Mouse (Mus musculus): Measurements from ENCODE around the gene Gm20390.

Gm20390 gene

GRCm38 (mm10) chr11:93968005-93968847 lies at the start of gene Gm20390, which contains the start of gene Nme1:
Gm20390 (minus strand) TSS chr11:93968293.
Nme1 (minus strand) TSS chr11:93968521.
- DNase-seq, result peak; percentile 97

DNA sequence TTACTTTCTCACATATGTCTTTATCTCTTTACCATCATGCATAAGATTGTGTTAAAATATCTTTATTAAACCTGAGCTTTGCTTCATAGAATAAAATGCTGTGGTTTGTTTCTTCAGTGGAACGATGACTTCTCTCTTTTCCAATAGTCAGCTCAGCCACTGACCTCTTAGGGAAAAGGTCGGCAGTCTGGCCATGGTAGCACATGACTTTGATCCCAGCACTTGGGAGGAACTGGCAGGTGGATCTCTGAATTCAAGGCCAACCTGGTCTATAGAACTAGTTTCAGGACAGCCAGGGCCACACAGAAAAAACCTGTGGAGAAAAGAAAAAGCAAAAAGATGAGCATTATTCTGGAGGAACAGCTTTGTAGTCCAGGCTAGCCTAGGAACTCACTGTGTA lies 35.3 kb upstream of the Gm20390 start:
- no peak for DNase-seq

- no peak for DNase-seq
Observed at GRCm38 (mm10) chr11:93999276-93999675, 31.2 kb upstream of the Gm20390 start.

DNA sequence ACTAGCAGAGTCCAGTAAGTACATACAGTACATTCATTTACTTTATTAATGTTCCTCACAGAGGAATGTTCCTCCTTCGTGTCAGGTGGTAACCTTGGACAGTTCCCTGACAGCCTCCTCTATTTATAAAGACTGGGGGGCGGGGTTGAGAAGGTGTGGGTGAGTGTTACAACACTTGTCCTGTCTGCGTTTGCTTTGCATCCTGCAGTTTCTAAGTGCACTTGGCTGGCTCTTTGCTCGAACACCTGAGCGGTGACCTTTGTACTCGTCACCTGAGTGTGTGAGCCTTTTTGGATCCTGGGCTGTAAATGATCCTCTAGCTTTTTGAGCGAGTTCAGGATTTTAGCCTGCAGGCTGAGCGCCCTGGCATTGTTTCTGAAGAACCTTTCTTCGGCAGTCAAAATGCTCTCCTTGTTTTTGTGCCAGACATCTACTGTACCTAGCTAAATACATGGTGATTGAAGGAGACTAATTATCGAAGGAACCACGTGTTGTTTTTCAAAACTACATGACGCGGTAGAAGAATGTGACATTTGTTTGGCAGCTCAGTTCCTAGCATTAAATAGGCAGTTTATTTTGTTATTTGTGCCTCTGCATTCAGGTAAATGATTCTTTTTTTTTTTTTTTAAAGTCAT lies 29.2 kb upstream of the Gm20390 start:
- no peak for DNase-seq

DNA sequence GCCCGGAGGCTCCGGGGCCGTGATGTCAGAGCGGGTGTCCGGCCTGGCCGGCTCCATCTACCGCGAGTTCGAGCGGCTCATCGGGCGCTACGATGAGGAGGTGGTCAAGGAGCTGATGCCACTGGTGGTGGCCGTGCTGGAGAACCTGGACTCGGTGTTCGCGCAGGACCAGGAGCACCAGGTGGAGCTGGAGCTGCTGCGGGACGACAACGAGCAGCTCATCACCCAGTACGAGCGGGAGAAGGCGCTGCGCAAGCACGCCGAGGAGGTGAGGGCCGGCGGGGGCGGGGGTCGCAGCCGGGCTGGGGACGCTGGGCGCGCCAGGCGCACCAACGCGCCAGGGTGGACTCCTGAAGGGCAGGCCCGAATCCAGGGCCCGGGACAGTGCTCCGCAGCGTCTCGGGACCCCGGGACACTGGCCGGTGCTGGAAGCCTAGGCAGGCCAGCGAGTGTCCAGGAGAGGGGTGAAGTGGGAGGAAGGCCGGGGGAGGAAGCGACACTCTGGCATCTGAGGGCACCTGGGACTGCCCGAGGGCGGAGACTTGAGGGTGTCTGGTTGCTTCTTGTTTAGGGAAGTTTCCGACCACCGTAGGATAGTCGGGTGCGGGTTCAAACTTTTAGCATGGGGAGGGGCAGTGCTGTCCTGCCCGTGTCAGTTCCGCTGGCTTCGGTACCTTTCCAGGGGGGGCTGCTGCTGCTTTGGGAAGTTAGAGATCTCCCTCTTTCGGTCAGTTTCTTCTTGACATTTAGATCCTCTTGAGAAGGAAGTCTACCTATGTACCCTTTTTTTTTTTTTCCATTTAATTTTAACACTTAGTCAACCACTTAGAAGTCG lies 28.4 kb upstream of the Gm20390 start:
- peak; percentile 66 for DNase-seq

GRCm38 (mm10) chr11:93995720-93996305 lies 27.7 kb upstream of the Gm20390 start, which contains the start of gene Spag9:
Spag9 (plus strand) TSS chr11:93996091.
- peak; percentile 92 for DNase-seq

DNA sequence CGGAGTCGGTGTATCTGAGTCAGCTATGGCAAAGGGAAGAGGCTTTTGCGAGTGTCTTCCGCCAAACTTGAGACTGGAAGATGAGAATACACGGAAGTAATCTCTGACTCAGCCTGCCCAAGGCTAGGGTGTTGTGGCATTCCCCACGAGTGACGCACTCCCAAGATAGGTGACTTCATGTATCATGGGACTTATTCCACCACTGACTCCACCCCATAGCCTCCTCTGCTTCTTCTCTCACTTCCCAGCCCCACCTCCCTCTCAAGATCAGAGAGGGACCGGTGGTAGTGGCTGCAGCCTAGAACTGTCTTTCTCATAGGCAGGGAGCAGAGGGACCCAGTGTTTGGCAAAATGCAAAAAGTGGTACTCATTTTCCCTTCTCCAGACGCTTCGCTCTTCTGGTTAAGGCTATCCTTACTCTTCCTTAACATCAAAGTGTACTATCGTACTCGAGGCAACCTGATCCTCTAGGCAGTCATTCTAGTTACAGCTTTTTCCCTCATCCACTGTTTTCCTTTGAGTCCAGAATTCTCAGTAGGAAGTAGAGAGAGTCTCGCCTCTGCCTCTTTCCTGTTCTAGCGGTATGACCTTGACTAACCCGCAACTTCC lies 27.1 kb upstream of the Gm20390 start:
- DNase-seq, result peak; percentile 65

DNA sequence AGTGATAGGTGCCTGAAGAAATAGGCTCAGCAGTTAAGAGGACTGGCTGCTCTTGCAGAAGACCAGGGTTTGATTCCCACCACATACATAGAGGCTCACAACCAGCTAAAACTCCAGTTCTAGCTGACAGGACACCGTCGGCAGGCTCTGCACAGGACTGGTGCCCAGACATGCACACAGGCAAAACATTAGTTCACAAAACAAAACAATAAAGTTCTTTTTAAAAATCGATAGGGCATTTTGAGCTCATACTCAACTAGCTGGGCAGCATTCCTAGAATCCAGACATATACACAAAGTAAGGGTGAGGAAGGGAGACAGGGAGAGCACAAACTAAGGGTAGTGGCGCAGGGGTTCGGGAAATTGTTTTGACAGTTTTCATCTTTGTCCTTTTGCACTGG lies 26.4 kb upstream of the Gm20390 start:
- no peak for DNase-seq

DNA sequence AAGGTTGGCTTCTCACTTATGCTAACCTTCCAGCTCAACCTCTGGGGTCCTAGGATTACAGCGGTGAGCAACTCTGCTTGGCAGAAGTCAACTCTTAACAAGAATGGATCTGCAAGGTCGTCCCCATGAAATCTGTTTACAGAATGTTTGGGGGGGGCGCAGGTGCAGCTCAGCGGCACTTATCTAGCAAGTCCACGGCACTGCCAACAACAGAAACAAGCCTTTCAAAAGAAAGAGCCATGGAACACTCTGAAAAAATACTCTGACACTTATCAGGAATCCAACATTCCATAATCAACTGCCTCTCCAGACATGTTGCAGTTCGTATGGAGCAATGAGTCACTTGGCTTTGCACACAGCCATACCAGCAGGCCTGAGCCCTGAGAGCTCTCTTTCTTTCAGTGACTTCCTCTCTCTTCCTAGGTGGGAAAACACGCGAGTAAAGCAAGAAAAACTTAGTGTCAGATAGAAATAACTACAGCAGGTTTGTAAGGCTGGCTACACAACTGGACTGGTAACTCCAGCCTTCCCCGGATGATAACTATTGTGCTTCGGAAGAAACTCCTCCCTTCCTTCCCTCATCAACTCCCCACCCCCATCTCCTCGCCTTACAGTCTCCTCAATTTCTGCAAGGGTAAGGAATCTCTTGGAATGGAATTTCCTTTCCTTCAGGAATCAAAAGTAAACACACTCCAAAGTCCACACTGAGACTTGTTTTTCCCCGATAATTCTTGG lies 20.4 kb upstream of the Gm20390 start:
- no peak for DNase-seq

GRCm38 (mm10) chr11:93987625-93988327 lies 19.7 kb upstream of the Gm20390 start:
- DNase-seq, result no peak

DNA sequence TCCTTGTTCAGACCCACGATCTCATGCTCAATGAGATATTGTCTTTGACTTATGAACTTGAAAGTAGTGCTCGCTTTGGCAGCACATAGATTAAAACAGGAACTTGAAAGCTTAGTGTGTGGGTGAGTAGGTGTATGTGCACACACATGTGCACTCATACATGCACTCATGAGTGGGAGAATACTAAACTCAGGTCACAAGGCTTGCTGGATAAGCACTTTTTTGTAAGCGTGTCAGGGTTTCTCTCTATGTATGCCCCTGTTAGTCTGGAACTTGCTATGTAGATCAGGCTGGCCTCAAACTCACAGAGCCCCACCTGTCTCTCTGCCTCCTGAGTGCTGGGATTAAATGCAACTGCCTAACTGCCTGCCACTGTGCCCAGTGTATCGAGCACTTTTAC lies 18.9 kb upstream of the Gm20390 start:
- DNase-seq, result no peak

- DNase-seq, result no peak
Observed at GRCm38 (mm10) chr11:93986298-93986697, 18.2 kb upstream of the Gm20390 start.

- DNase-seq, result no peak
Observed at GRCm38 (mm10) chr11:93985265-93985664, 17.2 kb upstream of the Gm20390 start.

GRCm38 (mm10) chr11:93984619-93985018 lies 16.5 kb upstream of the Gm20390 start:
- DNase-seq, result no peak

DNA sequence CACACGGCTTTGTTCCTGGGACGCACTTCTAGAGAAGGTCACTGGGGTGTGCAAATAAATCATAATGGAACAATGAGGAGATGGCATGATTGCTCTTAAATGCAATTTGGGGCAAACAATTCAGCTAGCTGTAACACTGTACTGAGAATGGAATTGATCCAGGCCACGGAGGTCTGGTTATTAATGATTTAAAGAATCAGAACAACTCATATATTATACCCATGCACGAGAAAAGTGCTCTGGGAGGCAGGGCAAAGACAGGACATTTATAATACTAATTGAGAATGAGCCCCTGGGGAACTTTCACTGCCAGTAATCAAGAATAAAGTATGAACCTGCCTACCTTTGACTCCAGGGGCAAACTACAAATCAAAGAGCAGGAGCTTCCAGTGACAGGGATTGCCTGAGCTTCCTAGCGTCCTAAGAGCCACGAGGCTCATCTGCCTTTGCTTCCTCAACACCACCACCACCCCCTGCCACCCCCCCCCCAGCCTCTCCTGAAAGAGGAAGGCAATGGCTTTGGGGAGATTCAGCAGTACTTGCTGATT lies 11.5 kb upstream of the Gm20390 start:
- no peak for DNase-seq

DNA sequence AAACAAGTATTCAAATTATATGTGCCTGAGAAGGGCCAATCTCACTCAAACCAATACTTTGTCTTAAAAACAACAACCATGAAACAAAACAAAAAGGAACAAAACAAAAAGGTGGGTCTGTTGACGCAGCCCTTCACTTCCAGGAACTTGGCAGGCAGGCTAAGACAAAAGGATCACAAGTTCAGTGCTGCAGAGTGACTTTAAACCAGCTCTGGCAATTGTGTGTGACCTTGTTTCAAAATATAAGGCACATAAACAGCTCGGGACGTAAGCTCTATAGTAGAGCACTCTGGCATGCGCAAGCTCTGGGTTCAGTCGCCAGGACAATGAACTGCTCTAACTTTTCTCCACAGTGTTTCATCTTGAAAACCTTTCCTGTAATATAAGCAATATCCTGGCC lies 4.9 kb upstream of the Gm20390 start:
- no peak for DNase-seq

GRCm38 (mm10) chr11:93969799-93970198 lies 1.7 kb upstream of the Gm20390 start:
- no peak for DNase-seq

DNA sequence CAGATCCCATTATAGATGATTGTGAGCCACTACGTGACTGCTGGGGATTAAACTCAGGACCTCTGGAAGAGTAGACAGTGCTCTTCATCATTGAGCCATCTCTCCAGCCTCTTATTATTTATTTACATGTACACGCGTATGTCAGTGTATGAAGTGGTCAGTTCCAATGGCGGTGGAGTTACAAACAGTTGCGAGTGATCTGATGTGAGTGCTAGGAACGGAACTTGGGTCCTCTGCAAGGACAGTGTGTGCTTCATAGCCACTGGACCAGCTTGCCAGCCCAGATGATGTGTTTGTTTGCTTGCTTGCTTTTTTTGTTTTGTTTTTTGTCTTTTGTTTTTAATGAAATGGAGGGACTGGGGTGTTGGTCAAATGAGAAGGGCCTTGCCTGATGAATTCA lies 1.1 kb upstream of the Gm20390 start:
- DNase-seq, result no peak

DNA sequence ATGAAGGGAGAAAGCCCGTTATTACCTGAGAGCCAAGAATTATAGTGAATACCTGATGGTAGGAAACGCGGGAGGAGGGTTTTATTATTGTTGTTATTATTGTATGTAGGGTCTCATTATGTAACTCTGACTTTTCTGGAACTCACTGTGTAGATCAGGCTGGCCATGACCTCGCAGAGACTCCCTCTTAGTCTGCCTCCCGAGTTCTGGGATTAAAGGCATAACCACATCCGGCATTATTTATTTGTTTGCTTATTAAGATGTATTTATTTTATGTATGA lies 695 bp upstream of the Gm20390 start:
- DNase-seq, result no peak

DNA sequence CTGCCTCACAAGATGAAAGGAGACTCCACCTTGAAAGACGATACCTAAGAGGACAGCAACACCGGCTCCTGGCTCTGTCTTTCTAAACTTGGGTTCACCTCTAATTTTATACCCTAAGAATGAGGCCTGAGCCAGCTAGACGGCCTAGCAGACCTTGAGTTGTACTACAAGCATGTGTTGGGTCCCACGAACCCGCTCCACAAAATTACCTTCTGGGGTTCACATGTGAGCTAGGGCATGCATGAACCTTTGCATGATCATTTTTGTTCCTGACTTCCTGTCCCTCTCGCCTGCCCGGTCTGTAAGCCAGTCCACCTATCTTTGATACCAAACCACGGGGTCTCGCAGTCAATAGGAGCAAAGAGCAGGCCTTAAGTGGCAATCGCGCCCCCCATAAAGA lies 712 bp downstream of the Gm20390 start:
- DNase-seq, result no peak

- DNase-seq, result no peak
Observed at GRCm38 (mm10) chr11:93965391-93965790, 2.7 kb downstream of the Gm20390 start.

Measured in cerebellum, adult 11 months (tissue).